Mouse (Mus musculus) gastrocnemius, adult 8-10 months (tissue): ENCODE data around the gene Brd3. TPM values are rescaled to one million over a fixed set of nuclear protein-coding genes. Genes with fewer than 3 reads are reported as not detected.

Source experiments
- DNase-seq, 2 experiments: peaks; one replicate each; pipeline ENCODE4 v3.0.0; 2022; ENCODE audit warnings: low spot score in 2 of 2
- total RNA-seq, 4 experiments: library from RNA; stranded (reverse); gene quantifications; 2 replicates each; pipeline ENCODE4 v1.2.4; 2022

The Brd3 gene
- total RNA-seq, 4 experiments from 2014 or later: 19.4 to 29.0 (median 24.9) TPM

DNA sequence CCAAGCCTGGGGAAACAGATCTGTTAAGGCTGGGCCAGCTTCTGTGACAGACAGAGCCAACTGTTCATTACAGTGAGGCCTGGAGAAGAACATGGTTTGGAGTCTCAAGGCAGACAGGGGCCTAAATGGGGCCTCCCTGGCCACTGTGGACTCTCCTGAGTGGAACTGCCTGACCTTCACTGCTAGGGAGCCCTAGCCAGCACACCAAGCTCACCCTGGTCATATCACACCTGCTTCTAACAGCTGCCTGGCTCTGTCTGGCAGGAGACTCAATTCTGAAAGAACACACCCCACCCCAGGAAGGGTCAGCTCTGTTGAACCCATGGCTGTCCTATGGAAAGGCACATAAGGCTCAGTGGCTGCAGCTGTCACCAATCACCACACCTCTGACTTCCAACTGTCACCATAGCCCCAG, 36.3 kb downstream of the Brd3 start:
- peak; percentile 54 to 58 for DNase-seq

DNA sequence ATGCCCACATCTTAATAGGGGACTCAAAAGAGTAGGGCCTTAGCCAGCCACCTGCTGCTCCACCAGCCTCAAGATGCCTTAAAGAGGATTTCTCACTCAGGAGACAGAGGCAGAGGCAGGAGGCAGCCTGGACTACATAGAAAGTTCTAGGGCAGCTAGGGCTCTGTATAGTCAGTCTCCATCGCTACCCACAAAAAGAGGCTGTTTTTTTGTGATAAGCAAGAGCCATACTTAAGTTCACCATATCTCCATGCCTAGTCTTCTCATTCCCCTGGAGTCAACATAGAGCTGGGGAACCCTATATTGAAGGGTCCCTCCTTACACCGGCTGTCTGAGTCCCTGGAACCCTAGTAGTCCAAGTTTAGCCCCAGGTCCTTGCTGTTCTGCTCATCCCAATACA, 36.9 kb downstream of the Brd3 start:
- DNase-seq: no peak

DNA sequence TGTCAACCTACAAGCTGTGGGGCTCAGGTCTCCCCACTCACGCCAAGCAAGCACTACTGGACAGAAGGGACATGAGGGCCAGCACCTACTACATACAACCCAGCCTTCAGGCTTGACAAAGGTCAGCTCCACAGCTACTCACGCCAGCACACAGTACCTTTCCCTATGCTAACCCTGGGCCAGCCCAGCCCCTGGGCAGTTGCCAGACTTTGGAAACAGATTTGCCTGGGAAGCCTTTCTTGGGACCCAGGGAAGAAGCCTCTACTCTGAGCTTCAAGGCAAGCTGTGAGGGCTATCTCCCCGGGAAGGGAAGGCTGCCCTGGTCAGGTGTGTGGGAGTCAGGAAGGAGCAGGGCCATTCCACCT, 37.5 kb downstream of the Brd3 start:
- no peak for DNase-seq

DNA sequence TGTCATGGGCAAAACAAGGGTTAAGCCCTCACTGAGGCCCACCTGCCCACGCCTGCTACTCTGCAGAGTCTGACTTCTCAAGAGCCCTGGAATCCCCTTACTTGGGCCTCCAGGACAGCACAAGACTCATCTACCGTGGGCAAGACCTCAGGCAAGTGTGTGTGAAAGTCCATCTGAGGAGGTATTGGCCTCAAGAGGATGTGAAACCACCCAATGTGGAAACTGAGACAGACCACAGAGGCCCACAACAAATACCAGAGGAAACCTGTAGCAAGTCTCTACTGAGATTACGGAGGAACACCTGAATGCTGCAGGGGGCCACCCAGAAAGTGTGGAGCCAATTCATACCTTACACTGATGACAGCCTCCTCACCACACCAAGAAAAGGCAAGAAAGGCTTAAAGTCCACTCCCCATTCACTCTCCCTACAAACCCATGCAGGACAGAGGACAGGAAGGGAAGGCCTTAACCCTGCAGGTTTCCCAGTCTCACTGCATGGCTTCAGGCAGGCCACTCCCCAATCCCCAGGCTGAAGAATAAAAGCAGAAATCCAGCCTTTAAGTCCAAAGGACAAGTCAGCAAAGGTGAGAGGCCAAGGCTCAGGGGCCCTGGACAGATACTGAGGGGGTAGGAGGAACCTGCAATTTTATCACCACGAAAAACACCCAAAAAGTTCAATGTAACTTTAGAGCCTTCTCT, 38.0 kb downstream of the Brd3 start:
- DNase-seq: no peak

DNA sequence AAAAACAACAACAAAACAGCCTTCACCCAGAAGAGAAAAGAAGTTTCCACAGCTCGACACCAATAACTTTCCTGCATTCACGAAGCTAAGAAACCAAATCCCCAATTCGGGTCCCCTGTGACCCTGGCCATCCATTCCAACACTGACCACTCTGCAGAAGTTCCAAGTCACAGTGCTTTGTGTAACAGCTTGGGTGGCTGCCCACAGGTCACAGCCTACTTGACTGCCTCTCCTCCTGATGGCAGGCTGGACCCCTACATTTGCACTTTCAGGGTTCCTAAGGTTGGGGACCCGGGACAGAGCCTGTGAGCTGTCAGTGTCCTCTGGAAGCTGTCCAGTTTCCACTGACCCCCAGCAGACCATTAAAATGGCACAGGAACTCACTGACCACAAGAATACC, 44.6 kb downstream of the Brd3 start:
- DNase-seq: no peak

DNA sequence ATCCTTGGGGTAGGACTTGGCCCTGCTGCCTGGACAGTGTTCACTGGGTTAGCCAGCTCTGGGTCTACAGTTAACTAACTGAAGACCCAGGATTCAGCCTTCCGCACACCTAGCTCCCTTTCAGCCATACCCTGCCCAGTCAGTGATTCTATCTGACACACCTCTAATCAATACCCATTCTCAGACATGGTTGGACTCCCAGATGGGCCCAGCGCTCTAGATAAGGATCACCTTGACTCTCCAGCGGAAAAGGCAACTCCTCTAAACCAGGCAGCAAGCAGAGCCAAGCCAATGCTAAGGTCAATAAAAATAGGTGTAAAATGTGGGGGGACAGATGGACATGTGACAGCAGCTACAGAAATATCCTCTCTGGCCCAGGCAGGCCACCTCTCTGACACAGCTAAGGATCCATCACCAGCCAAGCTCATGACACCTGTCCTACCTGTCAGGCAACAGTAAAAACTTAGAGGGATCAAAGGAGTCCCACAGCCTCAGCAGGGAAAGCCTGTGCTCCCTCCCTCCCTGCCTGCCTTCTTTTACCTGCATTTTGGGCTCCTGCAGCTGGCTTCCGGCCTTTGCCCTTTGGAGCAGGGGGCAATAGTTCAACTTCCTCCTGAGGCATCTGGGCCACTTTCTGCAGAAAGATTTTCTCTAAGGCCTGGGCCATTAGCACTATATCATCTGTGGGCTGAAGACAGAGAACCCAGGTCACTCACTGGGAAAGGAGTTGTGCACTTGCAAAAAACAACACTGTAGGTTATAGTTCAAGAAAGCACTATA, 45.4 kb downstream of the Brd3 start:
- no peak for DNase-seq

DNA sequence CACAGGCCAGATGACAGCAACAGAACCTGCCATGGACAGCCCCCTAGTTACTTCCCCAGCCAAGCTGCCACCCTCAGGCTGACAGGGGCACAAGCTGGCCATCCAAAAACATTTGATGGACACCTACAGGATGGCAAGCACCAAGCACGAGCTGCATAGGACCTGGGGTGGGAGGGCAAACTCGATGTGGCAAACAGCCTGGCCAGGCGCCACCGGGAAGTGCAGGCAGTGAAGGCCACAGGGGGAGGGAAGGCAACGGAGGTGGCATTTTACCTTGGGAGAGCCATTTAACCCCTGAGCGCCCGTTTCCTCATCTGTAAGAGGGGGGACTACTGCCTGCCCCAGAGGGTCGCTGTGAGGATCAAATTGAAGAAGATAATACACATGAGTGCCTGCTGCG, 46.8 kb downstream of the Brd3 start:
- DNase-seq: no peak

DNA sequence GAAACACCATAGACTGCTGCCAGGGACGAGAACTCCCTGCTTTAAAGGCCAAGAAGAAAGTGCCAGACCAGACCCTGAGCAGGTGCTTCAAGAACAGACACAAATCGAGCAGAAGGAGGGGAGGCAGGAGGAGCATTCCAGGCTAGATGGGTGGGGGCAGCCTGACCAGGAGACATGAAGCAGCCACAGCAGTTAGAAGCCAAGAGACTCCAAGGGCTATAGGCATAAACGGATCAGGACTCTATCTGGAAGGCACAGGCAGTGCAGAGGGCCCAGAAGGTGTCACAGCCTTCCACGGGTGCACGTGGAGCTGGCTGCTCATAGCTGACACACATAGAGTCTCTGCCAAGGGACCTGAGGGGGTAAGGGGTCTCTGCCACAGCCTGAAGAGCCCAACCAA, 47.3 kb downstream of the Brd3 start:
- DNase-seq: no peak

DNA sequence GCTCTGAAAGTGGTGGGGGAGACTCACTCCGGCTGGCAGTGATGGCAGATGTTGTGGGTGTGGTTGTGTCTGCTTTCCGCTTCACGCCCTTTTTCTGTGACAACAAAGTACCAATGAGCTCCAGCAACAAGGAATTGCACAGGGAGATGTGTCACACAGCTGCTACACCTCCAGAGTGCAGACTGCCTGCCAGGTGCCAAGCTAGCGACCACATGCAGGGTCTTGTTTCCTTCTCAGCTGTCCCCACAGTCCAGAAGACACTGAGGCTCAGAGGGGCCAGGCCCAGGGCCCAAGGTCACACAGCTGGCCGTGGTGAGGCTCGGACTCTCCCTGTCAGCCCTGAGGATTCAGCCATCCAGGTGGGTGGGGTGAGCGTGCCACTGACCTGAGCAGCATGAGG, 47.7 kb downstream of the Brd3 start:
- no peak for DNase-seq

DNA sequence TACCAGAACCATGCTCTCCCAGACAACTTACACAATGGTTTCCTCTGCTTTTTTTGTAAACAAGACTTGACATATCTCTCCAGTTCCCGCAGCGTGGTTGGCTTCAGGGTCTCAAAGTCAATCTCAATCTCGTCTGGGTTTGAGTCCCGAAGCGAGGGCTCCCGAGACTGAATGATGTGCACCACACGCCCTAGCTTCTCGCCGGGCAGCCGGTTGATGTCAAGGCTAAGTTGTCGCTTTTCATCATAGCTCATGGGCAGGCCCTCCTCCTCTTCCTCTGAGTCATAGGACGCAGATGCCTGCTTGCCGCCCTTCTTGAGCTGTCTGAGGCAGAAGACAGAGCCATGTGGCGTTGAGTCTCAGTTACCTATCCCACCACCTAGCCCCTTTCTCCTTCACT, 57.2 kb downstream of the Brd3 start:
- DNase-seq: no peak

DNA sequence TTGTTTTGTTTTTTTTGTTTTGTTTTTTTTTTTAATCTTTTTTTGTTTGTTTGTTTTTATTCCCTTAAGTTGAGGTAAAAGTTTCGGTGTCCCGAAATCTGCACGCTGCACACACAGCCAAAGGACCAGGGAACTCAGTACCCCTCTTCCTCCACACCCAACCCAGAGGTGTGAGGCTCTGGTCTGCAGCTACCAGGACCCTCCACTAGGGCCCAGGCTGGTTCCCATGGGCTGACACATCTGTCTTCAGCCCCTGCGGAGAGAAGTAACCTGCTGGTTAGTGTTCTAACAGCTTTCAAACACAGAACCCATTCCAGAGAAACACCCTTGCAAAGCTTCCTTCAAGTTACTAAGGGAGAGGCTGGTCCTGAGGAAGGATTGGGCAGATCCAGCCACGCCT, 59.7 kb downstream of the Brd3 start:
- no peak for DNase-seq

DNA sequence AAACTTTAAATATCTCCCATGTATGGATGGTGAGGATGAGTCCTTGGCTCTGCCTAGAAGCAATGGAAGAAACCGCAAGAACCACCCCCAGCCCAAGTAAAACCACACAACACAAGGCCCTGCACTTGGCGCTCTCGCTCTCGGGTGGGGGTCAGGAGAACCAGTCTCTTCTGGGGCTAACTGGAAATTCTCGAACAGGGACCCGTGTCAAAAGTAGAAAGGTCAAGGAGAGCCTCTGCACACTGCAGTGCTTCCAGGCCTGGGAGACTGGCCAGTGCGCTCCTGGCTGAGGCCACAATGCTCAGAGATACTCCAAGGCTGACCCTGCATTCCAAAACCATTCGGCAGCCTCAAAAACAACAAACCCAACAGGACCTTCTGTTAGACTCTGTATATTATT, 60.6 kb downstream of the Brd3 start:
- DNase-seq: no peak

DNA sequence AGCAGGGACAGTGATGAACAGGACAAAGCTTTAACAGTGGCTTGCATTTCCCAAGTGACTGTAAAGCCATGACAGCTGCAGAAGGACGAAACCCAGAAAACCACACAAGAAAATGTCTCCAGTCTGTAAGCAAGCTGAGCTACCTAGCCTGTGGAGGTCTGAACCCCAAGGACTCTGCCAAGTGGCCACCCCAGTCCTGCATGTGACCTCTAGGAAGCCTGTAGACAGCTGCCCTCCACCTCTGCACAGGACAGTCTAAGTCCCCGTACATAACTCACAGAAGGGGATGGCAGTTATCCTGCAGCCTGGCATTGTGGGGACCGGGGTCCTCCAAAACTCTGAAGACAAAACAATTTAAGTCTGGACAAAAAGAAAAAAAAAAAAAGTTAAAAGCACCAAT, 61.6 kb downstream of the Brd3 start:
- no peak for DNase-seq

DNA sequence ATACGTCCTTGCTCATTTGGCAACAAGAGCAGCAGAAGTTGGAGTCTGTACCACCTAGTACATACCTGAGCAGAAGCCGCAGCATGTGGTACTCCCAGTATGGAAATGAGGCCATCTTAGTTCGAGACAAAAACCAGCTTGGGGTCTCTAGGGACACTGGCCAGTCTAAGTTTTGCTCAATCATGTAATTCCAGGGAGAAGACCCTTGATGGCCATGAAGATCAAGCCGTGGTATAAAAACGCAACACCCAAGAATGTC, 64.1 kb downstream of the Brd3 start:
- no peak for DNase-seq

DNA sequence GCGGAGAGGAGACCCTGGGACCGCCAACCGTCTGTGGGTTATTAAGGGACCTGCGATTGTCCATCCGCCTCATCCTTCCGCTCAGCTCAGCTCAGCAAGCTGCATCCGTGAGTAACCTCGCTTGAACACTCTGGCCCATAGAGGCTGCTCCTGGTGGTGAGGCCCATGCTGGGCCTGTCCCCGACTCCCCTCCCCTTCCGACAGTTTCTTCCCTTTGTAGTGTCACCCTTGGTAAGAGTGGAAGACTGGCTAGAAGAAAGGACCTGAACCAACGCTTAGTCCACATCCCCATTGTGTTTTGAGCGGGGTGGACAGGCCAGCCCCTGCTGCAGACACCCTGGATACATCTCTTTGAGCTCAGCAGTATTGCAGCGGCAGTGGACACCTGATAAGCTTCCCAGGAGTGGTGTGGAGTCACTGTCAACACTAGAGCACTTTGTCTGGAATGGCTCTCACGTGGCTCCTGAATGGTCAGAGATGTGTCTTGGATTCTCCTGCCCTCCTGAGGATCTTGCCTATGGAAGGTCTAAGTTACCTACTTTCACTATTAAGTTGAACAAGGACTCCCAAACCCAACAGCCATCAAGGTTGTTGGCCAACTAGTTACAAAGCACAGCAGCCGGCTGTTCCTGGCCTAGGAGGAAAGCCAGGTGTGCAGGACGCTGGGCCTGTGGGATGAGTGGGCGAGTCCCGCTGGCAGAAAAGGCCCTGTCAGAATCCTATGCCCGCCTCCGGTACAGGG, 64.6 kb downstream of the Brd3 start:
- no peak for DNase-seq

DNA sequence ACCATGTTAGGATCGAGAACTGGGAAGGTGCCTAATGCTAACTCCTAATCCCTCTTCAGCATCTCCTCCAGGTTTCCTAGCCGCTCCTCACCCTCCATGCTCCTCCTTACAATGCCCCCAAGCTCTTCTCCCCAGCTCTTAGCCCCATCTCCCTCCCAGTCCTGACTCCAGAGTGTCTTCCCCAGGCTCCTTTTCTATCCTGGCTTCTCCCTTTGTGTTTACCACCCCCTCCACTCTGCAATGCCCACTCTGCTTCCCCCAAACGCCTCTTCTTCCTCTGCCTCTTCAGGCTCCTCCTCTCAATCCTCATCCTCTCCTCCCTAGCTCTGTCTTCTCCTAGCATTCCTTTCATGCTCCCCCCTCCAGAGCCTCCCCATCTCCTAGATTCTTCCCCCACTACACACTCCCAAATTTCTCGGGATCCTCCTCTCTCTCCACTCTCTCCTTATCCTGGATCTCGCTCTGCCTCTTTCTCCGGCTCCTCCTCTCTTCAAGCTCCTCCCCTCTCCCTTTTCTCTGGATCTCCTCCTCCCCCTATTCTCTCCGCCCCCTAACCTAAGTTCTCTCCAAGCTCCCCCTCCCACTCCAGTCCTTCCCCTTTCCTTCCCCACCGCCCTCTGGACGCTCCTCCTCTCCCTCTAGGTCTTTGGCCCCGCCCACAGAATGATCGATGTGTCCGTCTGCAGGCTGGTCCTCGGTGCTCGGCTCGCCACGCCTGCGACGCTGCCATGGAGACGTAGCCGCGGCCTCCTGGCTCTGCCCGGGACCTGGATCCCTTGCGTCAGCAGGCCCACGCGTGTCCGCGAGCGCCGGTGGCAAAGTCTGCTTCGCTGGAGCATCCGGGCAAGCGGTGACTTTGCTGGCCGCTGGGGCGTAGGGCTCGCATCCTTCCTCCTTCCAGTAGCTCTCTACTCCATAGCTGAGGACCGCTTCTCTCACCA, 65.4 kb downstream of the Brd3 start, which contains the start of gene Brd3os:
Gene Brd3os, plus strand, starts transcription at position 558 of the 941 bp plus-strand sequence.
- DNase-seq: peak; percentile 86 to 91

DNA sequence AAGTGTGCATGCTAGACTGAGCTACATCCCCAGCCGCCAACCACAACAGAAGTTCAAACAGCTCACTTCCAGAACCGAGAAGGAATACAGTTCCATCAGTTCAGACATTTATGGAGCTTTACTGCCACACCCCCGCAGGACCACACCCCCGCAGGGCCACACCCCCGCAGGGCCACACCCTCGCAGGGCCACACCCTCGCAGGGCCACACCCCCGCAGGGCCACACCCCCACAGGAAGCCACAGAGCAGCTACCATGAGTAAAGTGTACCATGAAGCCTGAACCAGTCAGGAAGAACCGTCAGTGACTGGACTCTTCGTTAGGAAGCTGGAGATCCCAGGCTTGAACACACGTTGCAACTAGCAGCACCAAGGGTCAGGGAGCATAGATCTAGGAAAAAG, 69.2 kb downstream of the Brd3 start:
- no peak for DNase-seq

DNA sequence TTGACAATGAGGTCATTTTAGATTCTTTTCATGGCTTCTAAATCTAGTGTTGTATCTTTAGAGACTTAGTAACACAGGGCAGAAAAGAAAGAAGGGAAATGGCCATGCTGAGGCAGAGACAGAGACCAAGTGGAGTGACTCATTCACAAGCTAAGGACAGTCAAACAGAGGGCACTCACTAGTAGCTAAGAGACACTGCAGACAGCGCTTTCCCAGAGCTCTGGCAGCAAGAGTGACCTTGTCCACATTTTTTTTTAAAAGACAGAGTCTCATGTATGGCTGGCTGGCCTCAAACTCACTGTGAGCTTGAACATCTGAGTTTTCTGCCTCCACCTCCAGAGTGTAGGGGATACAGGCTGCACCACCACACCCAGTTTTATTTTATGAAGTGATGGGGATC, 69.6 kb downstream of the Brd3 start:
- DNase-seq: no peak

DNA sequence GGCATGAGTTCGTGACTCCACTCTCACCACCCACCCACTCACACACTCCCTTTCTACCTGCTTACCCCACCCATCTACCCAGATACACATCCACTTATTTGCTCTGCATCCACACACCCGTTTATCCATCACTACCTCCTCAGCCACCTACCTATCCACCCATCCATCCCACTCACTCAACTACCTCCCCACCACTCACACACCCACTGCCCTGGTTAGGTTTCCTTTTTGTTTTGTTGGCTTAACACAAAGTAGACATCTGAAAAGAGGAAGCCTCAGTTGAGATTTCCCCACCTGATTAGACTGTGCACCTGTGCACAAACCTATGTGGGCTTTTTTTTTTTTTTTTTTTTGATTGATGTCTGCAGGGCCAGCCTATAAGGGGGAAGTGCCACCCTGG, 74.9 kb downstream of the Brd3 start:
- no peak for DNase-seq

DNA sequence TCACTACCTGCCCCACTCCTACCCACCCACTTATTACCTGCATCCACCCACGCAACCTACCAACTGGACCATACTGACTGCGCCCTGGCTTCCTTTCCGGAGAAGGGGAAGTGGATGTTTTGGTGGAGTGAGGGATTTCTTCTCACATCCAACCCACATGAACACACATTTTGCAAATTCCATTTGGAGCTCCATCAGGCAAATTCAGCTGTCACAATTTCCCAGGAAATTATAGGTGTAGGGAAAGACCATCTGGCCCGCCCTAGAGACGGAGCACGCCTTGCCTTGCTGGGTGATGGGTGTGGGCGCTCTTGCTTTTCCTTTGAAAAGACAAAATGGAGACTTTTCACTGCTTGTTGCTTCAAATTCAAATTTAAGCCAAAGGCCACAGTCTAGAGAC, 76.8 kb downstream of the Brd3 start:
- no peak for DNase-seq

DNA sequence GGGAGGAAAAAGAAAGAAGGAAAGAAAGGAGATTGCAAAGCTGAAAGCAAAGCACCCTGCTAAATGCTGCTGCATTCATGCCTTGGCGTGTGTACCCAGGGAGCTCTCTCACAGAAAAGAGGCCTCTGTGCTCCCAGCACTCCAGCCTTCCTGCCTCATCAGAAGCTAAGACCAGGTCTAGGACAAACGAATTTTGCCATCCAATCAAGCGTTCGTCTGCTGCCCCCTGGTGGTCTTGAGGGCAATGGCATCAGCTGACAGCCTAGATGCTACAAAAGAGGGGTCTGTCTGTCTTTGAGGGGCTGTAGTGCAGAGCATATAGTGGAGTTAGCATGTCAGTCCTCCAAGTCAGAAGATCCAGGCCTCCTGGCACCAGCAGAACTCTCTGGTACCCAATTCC, 79.4 kb downstream of the Brd3 start:
- peak; percentile 66 to 70 for DNase-seq
